Mouse (Mus musculus) 3T3-L1 (cell line): ENCODE results near the gene Serpinb9f.
"Not testable (repeated sequence)": the region's sequence is repeated elsewhere in the genome, so short reads cannot be mapped to it uniquely, and the experiment has no call there.

ENCODE experiments used
- DNase-seq: peaks from one replicate; pipeline ENCODE4 v3.0.0-alpha.2; 2015; ENCODE audit warnings: low read depth, low spot score

Gene Serpinb9f

DNA sequence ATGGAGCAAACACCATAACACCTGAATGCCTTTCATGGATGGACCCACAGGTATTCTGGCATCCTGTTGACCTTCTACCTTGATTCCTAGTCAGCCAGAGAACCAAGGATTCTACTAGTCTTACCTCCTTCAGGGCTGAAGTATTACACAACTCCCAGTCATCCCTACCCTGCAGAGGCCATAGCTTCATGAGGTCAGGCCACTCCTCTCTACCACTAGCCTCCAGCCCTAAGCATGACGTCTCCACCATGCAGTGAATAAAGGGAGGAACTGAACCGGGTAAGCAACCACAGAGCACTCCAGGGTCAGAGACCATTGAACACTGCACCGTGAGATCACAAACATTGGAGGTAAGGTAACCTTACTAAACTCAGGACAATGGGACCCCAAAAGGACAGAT is at the start of gene Serpinb9f:
Gene Serpinb9f (plus strand): TSS at position 301 of the 400 bp plus-strand sequence.
- DNase-seq: not testable (repeated sequence)

DNA sequence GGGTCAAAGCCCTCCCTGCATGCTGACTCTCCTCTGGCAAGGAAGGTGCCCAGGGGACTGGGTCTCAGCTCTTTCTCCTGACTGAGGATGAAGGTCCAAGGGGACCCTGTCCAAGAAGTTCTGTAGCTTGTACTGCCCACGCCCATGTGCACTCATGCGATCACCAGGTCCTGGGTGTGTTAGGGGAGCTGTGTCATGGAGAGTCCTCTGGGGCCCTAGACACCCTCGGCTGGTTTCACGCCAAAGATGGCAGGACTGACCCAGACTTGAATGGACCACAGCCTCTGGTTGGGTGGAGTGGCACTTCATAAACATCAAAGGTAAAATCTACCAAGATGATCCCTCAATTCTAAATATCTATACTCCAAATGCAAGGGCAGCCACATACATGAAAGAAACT is 15.2 kb upstream of the Serpinb9f start:
- not testable (repeated sequence) for DNase-seq

DNA sequence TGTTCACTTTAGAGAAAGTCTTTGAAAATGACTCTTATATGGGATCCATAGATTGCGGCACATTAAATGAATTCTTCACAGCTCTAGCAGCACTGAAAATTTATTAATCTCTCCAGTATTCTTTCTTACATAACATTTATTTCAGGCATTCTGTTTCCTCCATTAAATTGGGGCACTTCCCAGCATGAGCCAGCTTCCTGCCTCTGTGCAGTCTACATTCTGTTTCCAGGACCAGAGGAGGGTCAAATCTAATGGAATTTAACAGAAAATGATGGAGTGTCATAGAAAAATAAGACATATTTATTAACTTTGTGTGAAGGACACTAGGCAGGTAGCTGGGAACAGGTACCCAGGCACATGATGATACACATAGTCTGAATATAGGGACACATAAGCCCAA is 32.8 kb downstream of the Serpinb9f start:
- not testable (repeated sequence) for DNase-seq
